Mouse (Mus musculus) heart, adult 8-10 months (tissue): ENCODE data around the gene Mdk. TPM values are rescaled to one million over a fixed set of nuclear protein-coding genes. Genes with fewer than 3 reads are reported as not detected.
A peak's percentile ranks its signal among the peaks of the same experiment; 100 is the strongest.

Experiments used
- DNase-seq: peaks from one replicate; pipeline ENCODE4 v3.0.0; 2022; ENCODE audit warnings: low spot score
- total RNA-seq, 4 experiments: library from RNA; stranded (reverse); gene quantifications; 2 replicates each; pipeline ENCODE4 v1.2.4; 2022

The Mdk gene
- total RNA-seq, result 1 to 10 TPM; 1.5 to 4.3 (median 3.4) TPM

- DNase-seq, result no peak
Measured at GRCm38 (mm10) chr2:91932160-91932711, at the start of gene Mdk. Gene Mdk (minus strand): TSS chr2:91932297.

GRCm38 (mm10) chr2:91980830-91981229 lies 48.7 kb upstream of the Mdk start:
- DNase-seq, result no peak

DNA sequence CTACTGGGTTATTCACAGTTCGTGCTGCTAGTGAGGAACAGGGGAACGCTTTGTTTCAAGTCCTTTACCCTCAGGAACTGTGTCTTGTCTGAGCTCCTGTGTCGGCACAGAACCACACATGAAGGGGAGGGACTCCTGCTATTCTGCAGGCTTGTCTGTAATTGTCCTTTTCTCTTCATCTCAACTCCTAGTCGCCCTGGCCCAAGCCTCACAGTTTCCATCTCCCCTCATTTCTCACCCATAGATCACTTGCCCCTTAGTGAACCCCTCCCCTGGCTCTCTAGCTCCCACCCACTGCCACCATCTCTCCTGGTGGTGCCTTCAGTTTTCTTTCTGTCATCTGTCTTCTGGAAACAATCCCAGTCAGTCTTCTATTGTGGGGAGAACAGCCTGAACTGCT lies 48.1 kb upstream of the Mdk start:
- no peak for DNase-seq

- DNase-seq, result no peak
Measured at GRCm38 (mm10) chr2:91978547-91978946, 46.5 kb upstream of the Mdk start.

GRCm38 (mm10) chr2:91977960-91978359 lies 45.9 kb upstream of the Mdk start:
- DNase-seq, result no peak

DNA sequence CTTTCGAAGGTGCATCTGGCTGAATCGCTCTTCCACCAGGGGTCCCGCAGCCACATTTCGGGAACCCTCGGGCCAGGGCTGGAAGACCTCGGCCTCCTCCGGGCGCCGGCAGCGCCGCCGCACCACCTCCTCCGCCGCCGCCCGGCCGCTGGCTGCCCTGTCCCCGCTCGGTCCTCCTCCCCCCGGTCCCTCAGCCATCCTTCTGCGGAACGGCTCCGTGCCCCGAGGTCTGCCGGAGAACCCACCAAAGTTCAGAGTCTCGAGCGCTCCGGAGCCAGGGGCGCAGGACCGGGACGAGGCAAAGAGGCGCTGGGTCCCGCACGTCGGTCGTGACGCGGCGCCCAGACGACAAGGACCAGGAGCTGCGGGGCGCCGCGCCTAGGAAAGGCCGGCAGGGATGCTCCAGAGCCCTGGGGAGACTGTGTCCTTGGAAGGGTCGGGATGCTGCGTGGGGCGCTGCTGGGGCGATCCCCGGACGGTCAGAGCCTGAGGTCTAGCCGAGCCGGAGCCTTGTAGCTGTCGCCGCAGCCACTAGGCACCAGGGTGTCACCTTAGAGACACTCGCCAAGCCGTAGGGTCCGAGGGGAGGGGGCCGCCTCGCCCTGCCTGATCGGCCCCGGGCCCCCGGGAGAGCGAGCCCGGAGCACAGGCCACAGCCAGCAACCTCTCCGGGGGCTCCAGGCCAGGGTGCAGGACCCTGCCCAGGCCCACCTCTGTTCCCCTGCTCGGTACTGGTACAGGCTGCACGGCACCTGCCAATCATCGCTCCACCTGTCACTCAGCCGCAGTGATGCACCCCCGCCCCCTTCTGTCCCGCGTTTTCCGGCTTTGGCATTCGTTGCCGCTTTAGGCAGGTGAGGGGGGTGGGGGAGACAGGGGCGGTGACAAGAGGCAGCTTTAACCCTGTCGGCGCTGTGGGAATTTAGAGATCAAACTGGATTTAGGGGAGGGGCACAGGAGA lies 43.8 kb upstream of the Mdk start, which contains the start of gene Dgkz:
Dgkz (minus strand) TSS at position 284 of the 961 bp plus-strand sequence.
- DNase-seq, result no peak

DNA sequence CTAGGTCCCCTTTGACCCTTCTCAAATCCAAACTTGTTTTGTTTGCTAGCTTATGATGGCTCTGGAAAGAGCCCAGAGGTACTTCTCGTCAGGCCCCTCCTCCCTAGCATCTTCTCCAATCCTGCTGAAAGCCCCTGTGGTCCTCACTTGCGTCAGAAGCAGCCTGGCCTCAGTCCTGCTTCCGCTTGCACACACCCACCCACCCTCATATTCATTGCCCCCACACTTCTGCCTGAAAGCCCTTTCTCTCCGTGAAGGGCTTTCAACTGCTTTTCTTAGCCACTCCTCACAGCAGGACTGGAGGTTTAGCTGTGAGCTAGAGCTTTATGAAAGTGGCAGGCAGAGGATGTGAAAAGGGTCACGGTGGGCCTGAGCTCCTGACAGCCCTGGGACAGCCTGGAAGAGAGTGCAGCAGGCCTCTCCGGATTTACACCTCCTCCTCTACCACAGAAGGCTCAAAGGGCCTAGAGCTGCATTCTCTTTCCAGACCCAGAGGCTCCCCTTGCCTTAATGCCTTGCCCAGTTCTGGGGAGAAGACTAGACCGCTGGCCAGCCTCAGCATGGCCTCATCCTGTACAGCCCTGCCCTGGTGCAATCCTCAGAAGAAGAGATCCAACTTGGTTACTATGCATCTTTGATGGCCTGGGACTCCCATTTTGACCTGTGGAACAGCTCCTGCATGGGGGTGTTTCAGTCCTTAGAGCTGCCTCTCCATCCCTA lies 41.5 kb upstream of the Mdk start:
- DNase-seq, result no peak

DNA sequence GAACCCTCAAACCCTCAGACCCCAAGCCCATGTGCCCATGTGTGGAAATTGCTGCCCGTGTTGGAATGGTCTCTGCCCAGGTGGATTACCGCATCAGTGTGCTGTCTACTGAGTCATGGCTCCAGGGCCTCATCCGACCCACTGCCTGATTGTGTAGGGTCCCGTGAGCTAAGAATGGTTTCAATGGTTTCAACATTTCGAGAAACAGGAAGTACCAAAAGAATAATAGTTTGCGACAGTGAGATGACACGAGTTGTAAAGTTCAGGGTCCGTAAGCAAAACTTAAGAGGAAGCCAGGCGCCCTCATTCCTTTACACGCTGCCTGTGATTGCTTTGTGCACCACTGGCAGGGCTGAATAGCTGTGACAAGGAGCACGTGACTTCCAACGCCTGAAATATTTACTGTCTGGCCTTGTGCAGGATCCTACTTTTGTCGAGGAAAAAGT lies 40.0 kb upstream of the Mdk start:
- DNase-seq, result no peak

DNA sequence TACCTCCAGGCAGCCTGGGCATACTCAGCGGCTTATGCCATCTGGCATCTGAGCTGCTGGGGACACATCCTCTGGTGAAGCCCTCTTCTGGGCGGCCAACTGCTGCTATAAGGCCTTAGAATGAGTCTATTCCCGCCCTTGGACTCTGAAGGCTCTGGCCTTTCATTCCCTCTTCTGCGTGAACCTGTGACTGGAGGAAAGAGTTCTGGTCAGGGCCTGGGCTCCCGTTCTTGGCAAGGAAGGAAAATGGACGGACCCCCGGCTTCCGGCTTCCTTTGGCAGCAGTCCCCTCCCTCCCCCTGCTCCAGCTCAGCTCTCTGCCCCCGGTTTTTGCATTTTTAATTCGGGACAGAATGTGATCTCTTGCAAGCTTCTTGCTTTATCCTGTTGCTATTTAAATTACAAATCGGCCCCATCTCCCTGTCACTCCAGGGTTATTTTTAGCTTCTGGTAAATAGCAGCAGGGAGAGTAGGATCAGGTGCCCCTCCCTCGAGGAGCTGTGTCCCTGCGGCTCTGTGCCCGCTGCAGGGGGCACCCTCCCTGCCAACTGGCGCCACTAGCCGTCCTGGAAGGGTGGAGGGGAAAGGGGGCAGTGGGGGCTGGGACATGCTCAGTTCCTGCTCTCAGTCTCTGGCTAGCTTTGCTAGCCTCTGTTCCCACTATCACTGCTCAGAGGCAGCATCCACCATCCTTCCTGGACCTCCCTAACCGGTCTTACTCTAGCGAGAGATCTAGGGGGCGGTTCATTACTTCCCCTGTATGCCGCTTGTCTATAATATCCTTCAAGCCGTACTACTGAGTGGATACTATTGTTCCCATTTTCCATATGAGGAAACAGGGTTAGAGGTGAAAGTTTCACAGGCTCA lies 39.4 kb upstream of the Mdk start:
- peak; percentile 53 for DNase-seq

GRCm38 (mm10) chr2:91967962-91968361 lies 35.9 kb upstream of the Mdk start:
- DNase-seq, result peak; percentile 68

DNA sequence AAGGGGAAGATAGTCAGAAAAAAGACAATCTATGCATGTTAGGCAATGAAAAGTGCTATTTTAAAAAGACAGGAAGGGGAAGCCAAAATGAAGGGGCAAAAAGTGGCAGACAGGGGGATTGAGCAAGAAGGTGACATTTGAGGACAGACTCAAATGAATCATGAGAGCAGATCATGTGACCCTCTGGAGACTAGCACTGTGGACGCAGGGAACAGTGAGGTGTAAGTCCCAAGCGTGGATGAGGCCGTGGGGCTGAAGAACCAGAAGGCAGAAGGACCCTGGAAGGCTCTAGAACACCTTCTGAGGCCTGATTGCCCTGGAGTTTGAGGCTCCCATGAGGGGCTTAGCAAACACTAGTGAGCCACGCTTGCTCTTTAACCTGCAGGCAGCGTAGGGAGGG lies 34.3 kb upstream of the Mdk start:
- DNase-seq, result no peak

- DNase-seq, result peak; percentile 76
Measured at GRCm38 (mm10) chr2:91965417-91965816, 33.3 kb upstream of the Mdk start.

DNA sequence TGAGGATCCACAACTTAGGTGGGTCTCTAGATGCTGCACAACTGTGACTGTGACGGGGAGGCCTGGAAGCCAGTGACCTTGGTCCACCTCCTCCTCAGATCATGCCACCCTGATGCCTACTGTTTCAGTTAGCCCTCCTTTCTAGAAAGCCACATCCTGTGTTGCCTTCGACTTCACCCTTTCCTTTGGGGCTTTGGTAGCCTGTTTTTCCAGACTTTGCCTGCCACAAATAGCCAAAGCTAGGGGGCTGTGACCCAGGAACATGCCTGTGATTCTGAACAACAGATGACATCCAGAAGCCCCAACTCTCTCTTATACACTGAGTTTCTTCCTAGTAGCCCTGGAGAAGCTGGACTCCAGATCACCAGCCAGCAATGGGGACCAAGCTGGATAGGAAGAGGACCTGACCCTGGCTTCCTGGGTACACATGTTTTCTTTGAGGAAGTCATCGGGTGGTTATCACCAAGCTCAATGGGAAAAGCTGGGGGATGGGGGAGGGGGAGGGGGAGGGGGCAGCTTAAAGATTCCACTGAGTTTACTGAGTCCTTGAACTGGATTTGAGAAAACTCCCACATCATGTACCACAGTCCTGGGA lies 32.6 kb upstream of the Mdk start:
- no peak for DNase-seq

DNA sequence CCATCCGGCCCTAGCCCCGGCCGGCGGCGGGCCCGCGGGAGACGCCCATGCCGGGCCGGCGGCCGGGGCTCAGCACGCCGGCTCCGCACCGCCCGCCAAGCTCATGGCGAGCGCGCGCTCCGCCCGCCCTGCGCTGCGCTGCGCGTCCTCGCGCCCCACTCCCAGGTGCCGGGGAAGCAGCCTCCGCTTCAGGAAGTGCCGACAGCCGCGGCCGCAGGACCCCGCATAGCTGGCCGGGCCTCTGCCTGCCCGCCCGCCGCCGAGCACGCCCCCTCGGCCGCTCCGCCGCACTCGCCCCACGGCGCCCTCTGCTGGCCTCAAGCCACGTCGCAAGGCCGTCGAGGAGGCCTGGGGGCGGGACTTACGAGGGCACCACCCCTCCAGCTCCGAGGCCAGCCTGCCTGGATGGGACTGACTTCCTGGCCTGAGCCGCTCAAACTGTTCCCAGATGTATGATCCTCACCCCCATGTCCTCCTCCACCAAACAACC lies 31.4 kb upstream of the Mdk start:
- DNase-seq, result peak; percentile 96

GRCm38 (mm10) chr2:91962864-91963401 lies 30.8 kb upstream of the Mdk start:
- no peak for DNase-seq

DNA sequence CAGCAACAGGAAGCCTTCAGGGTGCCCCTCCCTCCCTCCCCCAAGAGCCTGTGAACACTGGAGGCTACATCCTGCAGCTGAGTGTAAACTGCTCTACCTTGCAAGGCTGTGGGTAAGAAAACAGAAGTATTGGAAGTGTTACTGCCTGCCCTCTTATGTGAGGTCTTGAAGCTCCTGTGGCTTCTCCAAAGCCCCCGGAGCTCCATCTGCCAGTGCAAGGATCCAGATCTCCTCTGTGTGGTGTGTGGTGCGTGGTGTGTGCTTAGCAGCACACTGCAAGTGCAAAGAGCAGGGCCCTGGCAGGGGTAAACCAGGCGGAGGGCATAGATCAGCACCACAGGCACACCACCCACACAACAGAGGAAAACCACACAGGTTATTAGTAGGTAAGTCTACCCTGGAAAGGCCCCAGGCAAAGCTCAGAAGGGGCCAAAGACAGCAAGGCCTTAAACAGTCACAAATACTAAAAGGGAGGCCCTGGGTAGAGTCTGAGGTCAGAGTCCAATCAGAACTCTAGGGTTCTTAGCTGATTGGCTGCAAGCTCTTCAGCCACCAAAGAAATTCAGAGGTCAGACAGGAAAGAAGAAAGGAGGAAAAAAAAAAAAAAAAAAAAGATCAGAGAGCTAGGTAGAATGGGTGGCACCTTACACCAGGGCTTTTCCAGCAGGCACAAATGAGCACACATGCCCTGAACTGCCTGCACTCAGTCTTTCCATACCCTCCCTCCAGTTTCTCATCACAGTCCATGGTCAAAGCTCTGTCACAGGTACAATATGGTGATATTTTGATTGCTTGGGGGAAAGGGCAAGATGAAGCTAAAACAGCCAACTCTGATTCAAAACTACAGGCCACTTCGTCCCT lies 30.0 kb upstream of the Mdk start:
- DNase-seq, result no peak

DNA sequence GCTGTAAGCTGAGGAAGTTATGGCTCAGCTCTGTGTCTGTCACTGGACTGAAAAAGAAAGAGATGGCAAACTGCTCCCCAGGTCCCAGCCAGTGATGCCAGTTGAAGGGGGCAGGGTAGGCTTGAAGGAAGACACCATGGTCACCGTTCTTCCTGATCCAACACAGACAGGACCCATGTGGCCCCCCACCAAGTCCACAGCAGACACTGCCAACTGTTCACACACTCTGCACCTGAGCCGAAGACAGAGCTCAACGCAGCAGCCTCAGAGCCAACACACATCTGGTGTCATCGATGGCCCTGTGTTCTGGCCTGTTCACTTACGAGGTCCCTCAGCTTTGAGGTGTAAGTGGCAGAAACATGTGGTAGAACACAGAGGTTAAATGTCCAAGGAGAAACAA lies 28.4 kb upstream of the Mdk start:
- DNase-seq, result no peak

DNA sequence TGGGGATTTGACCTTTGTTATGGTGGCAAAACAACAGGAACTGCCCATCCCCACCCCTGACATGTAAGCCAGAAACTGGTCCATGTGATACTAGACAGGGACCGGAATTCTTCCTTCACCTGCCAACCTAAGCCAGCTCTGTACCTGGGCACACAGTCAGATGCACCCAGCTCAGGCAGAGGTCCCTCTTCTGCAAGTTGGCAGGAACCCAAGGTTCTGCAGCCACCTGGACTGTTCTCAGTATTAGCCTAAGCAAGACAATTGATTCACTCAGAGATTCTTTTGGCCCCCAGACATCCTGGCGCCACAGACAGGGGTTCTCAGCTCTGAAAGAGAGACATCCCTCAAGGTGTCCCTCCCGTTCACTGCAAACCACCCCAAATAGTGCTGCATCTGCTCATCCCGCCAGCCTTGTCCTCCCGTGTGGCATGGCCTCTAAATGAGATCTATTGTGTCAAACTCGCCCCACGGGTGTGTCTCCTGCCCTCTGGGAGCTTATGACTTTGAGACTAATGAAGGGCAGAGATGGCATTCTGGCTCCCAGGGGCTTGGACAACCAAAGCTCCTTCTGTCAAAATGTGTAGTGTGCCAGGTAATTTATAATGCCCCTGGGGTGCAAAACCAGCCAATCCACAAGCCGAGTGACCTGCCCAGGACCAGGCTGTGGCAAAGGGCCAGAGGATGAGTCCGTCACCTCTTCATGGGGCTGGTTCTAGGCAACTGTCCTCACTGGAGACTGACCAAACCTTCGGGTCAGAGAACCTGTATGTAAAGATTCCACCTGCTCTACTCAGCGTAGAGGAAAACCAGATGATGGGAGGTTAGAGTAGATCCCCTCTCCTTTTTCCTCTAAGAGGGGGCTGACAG lies 27.7 kb upstream of the Mdk start:
- no peak for DNase-seq
